Mouse (Mus musculus): Measurements from ENCODE around the gene Plcxd2. TPM values are rescaled to one million over a fixed set of nuclear protein-coding genes. Genes with fewer than 3 reads are reported as not detected.

Gene Plcxd2
- polyA plus RNA-seq, 1 experiment = 7.5 TPM

GRCm38 (mm10) chr16:45928090-45928489 lies 81.9 kb downstream of the Plcxd2 start:
- Histone ChIP-seq H3K4me3 (ENCODE audit: insufficient read depth, low read length) (no peak overlapping the region), H3K27ac (ENCODE audit: insufficient read depth, low read length) (peak overlapping the region; percentile 76), H3K4me1 (ENCODE audit: control insufficient read depth, insufficient read depth, low read length) (peaks cover 19% of the 10 kb centered on the region)
- TF ChIP-seq CTCF (IDR thresholded peaks at IDR 0.05; ENCODE audit: borderline replicate concordance, insufficient read depth, low read length) (no peak), POLR2A (IDR thresholded peaks at IDR 0.05; ENCODE audit: low read depth, low read length) (no peak)

- Histone ChIP-seq H3K4me3 (ENCODE audit: insufficient read depth, low read length) (no peak overlapping the region), H3K4me1 (ENCODE audit: control insufficient read depth, insufficient read depth, low read length) (peaks cover 21% of the 10 kb centered on the region), H3K27ac (ENCODE audit: insufficient read depth, low read length) (peak overlapping the region; percentile 76)
- TF ChIP-seq CTCF (IDR thresholded peaks at IDR 0.05; ENCODE audit: borderline replicate concordance, insufficient read depth, low read length) (no peak), POLR2A (IDR thresholded peaks at IDR 0.05; ENCODE audit: low read depth, low read length) (no peak)
Measured at GRCm38 (mm10) chr16:45927601-45928000, 82.4 kb downstream of the Plcxd2 start.

DNA sequence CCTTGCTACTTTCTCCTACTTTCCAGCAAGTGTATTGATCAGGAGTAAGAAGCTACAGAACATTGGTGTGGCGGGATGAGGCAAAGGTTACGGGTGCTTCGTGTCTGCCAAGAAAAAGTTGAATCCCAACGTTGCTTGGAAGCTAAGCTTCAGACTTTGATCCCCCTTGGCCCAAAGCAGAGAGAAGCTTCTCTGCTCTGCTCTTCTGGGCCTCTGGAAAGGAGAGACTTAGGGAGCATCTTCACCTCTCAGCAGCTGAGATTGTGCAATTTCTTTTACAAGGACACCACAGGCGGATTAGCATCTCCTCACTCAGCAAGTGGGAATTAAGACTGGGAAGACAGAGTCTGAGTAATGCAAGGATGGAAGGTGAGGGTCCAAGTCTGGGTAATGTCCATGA lies 83.1 kb downstream of the Plcxd2 start:
- H3K27ac ChIP-seq (ENCODE audit: insufficient read depth, low read length) = peak overlapping the region; percentile 76
- H3K4me3 ChIP-seq (ENCODE audit: insufficient read depth, low read length) = no peak overlapping the region
- TF ChIP-seq POLR2A (IDR thresholded peaks at IDR 0.05; ENCODE audit: low read depth, low read length) (no peak), CTCF (IDR thresholded peaks at IDR 0.05; ENCODE audit: borderline replicate concordance, insufficient read depth, low read length) (no peak)
- peaks cover 21% of the 10 kb centered on the region for H3K4me1 ChIP-seq (ENCODE audit: control insufficient read depth, insufficient read depth, low read length)

DNA sequence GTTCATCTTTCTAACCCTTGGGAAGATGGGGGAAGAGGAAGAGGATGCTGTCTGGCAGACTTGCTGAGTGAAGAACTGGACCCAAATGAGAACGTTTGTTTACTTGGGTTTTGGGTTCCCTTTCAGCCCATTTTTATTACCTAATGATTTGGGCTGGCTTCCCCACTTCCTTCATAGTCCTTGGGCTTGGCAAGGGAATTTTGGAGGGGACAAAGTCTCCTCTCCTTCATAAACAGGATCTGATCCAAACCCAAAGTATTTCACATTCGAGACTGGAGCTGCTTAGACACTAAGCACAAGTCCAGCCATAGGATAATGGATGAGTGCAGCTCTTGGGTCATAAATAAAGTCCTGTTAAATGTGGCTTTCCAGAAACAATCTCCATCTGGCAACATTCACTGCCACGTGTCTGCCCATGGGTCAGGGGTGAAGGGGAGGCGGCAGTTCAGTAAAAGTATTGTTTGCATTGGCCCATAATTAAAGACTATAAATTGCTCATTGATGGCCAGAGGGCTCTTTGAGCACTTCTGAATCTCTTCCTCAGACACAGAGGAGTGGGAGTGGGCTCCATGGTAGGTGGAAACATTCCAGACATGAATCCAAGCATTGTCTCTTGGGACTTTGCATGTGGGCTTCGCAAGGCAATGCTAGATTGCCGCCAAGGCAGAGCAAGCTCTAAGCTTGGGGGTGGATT lies 86.1 kb downstream of the Plcxd2 start:
- Histone ChIP-seq H3K27ac (ENCODE audit: insufficient read depth, low read length) (peak overlapping the region; percentile 95), H3K4me3 (ENCODE audit: insufficient read depth, low read length) (no peak overlapping the region), H3K4me1 (ENCODE audit: control insufficient read depth, insufficient read depth, low read length) (peaks cover 14% of the 10 kb centered on the region)
- TF ChIP-seq CTCF (IDR thresholded peaks at IDR 0.05; ENCODE audit: borderline replicate concordance, insufficient read depth, low read length) (no peak), POLR2A (IDR thresholded peaks at IDR 0.05; ENCODE audit: low read depth, low read length) (no peak)

DNA sequence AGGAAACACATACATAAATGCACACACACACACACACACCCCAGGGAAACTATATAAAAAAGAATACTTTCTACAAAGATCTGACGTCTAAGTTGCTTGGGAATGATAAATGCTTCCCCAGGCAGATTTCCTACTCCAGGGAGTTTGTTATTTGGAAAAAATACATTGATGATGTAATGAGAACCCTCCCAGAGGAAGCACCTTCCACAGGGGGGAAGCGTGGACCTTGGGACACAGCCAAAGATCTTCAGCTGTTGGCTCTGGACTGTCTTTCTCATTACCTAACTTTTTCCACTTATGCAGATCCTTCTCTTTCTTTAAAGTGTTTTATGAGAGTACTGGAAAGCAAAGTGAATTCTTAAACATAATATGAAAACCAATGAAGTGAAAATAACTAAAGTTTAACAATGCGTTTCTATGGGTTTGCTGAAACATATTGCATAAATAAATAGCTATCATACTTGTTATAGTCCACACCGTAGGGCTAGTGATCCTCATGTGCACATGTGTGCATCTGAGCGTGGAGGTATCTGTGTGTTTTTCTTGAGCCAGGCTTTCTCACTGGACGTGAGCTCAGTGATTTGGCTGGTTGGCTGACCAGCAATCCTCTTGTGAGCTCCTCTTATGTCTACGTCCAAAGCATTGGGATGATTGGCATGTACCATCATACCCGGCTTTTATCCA lies 87.3 kb downstream of the Plcxd2 start:
- Histone ChIP-seq H3K4me1 (ENCODE audit: control insufficient read depth, insufficient read depth, low read length) (peaks cover 12% of the 10 kb centered on the region), H3K27ac (ENCODE audit: insufficient read depth, low read length) (peak overlapping the region; percentile 95), H3K4me3 (ENCODE audit: insufficient read depth, low read length) (no peak overlapping the region)
- TF ChIP-seq CTCF (IDR thresholded peaks at IDR 0.05; ENCODE audit: borderline replicate concordance, insufficient read depth, low read length) (no peak), POLR2A (IDR thresholded peaks at IDR 0.05; ENCODE audit: low read depth, low read length) (no peak)

DNA sequence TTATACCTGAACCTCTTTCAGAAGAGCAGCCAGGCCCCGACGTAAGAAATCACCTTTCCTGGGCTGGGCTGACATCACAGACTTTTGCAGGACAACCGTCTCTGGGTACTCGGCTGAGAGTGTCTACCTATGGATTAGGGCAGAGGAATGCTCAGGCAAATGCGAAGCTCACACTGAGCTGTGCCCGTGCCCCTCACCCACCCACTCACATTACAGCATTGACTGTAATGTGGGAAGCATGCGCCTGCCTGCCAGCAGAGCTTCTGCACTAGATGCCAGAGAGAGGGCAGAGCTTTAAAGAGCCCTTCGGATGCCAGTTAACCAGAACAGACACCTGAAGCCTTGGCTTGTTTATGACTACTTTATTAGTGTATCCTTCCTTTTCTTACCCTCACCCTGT lies 90.4 kb downstream of the Plcxd2 start:
- Histone ChIP-seq H3K4me3 (ENCODE audit: insufficient read depth, low read length) (no peak overlapping the region), H3K4me1 (ENCODE audit: control insufficient read depth, insufficient read depth, low read length) (peaks cover 7% of the 10 kb centered on the region; the same call in 1 of the 2 replicates), H3K27ac (ENCODE audit: insufficient read depth, low read length) (no peak overlapping the region)
- TF ChIP-seq POLR2A (IDR thresholded peaks at IDR 0.05; ENCODE audit: low read depth, low read length) (no peak), CTCF (IDR thresholded peaks at IDR 0.05; ENCODE audit: borderline replicate concordance, insufficient read depth, low read length) (no peak)

Other genes starting within 250 kb of the Plcxd2 start
- 253 and 317 TPM in 2 replicates for gene Phldb2, start 56.6 kb downstream of the Plcxd2 start, polyA plus RNA-seq (2011; ENCODE audit: insufficient read length, low read depth, missing spikeins)
- gene Cd96, start 110.0 kb upstream of the Plcxd2 start, polyA plus RNA-seq (2011; ENCODE audit: insufficient read length, low read depth, missing spikeins) = 0.32 TPM in 1 of 2 replicates, not detected in the other
- gene Gm4737, start 144.9 kb upstream of the Plcxd2 start, polyA plus RNA-seq (2011; ENCODE audit: insufficient read length, low read depth, missing spikeins) = 38.7 and 43.4 TPM in 2 replicates

Data from embryonic fibroblast, embryonic 13.5 days (primary cell).